10 mouse cellular contexts compared by ENCODE assay signal in the genomic region with DNA sequence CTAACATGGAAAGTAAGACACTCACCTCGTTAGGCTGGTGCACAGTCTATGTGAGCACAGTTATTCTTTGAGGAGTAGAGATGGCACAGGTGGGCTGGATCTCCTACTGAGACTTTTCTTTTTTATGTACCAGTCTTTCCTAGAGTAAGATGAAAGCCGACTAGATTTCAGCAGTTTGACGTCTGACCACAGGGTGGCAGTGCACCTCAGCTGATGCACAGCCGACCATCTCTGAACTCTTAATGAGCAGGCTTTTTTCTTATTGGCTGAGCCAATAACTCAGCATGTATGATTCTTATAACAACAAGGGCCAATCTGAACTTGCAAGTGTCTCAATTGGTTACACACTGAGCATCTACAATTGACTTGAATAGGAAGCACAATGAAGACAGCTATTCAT.
DNase-seq lines count a peak whose midpoint lies in the region; ATAC-seq and TF ChIP-seq lines count a peak whose summit lies in the region.
"Had no signal": no experiment of that assay in that cellular context is flagged by ENCODE, and none has a peak within 500 bp of the region (broad histone marks: within the 10 kb centered on the region; RNA-seq: fewer than 3 reads in every experiment).

No protein-coding gene starts in this region.

- 29% methylated on average over 4 of the region's 4 CpGs for WGBS in liver, adult 2 months
- WGBS in liver, embryonic 11.5 days, result 30% methylated on average over 4 of the region's 4 CpGs
- 11% methylated on average over 4 of the region's 4 CpGs for WGBS in thymus, adult 2 months

- no peaks in the 10 kb centered on the region for H3K4me1 ChIP-seq in liver, adult 2 months (ENCODE audit: control insufficient read depth, insufficient read depth, low read length)
- no peaks in the 10 kb centered on the region for H3K4me1 ChIP-seq in liver, embryonic 11.5 days (replicated peaks; ENCODE audit: control insufficient read depth, insufficient read depth, low read length)
- H3K4me1 ChIP-seq in thymus, adult 2 months (replicated peaks; ENCODE audit: control insufficient read depth, insufficient read depth, low read length), result no peaks in the 10 kb centered on the region
- H3K4me1 ChIP-seq: lung, embryonic 15.5 days; neural tube, embryonic 13.5 days had no signal

- no peaks in the 10 kb centered on the region for H3K9me3 ChIP-seq in liver, embryonic 11.5 days (ENCODE audit: control insufficient read depth, low read length)
- H3K9me3 ChIP-seq: lung, embryonic 15.5 days had no signal

- DNase-seq in cerebellum, postnatal 10 days, result peak; percentile 7 to 11
- DNase-seq in cerebellum, postnatal 36 days, result no peak
- DNase-seq in liver, adult 2 months (ENCODE audit: extremely low read depth, low read depth, low spot score), result no peak
- DNase-seq in liver, embryonic 11.5 days (ENCODE audit: low spot score), result no peak
- DNase-seq in WW6 (ENCODE audit: low read depth, low spot score), result peak; percentile 7
- DNase-seq in thymus, adult 2 months, result peak; percentile 64
- DNase-seq in gastrocnemius, adult 8-10 months (ENCODE audit: low spot score in 2 of 2), result no peak
- no peak for DNase-seq in spleen, postnatal 14 days (ENCODE audit: low spot score in 2 of 2)

- no peak overlapping the region for H3K9ac ChIP-seq in liver, adult 2 months (ENCODE audit: low read depth, low read length)
- no peak overlapping the region for H3K9ac ChIP-seq in liver, embryonic 11.5 days (ENCODE audit: low read depth, low read length)
- H3K9ac ChIP-seq: lung, embryonic 15.5 days; neural tube, embryonic 13.5 days had no signal

- no peaks in the 10 kb centered on the region for H3K36me3 ChIP-seq in liver, adult 2 months (ENCODE audit: control insufficient read depth, insufficient read depth, low read length)
- no peaks in the 10 kb centered on the region for H3K36me3 ChIP-seq in liver, embryonic 11.5 days (ENCODE audit: control insufficient read depth, insufficient read depth, low read length)
- H3K36me3 ChIP-seq in thymus, adult 2 months (ENCODE audit: control insufficient read depth, insufficient read depth, low read length), result no peaks in the 10 kb centered on the region
- H3K36me3 ChIP-seq: lung, embryonic 15.5 days; neural tube, embryonic 13.5 days had no signal

- no peak overlapping the region for H3K27ac ChIP-seq in liver, adult 2 months (replicated peaks; ENCODE audit: insufficient read depth, low read depth, low read length)
- H3K27ac ChIP-seq in liver, embryonic 11.5 days (ENCODE audit: low read depth, low read length), result no peak overlapping the region
- no peak overlapping the region for H3K27ac ChIP-seq in thymus, adult 2 months (ENCODE audit: control insufficient read depth, insufficient read depth, low read length)
- H3K27ac ChIP-seq: lung, embryonic 15.5 days; neural tube, embryonic 13.5 days had no signal

- ATAC-seq in liver, embryonic 11.5 days (replicated peaks; ENCODE audit: low FRiP score), result no peak

- no peak for TF ChIP-seq POLR2A in liver, adult 2 months (IDR thresholded peaks at IDR 0.05; ENCODE audit: extremely low read depth, insufficient read depth, low read length)
- TF ChIP-seq POLR2A in thymus, adult 2 months (IDR thresholded peaks at IDR 0.05; ENCODE audit: control insufficient read depth, extremely low read depth, insufficient read depth, low read length, poor library complexity), result no peak

- H3K79me2 ChIP-seq in liver, adult 2 months (ENCODE audit: control insufficient read depth, insufficient read depth, low read length), result no peaks in the 10 kb centered on the region

- no peak overlapping the region for H3K4me3 ChIP-seq in liver, adult 2 months (ENCODE audit: insufficient read depth, low read depth, low read length)
- no peak overlapping the region for H3K4me3 ChIP-seq in liver, embryonic 11.5 days (ENCODE audit: low read depth, low read length)
- H3K4me3 ChIP-seq in thymus, adult 2 months (ENCODE audit: control insufficient read depth, insufficient read depth, low read length), result no peak overlapping the region
- H3K4me3 ChIP-seq: lung, embryonic 15.5 days; neural tube, embryonic 13.5 days had no signal

- TF ChIP-seq CTCF in liver, adult 2 months (IDR thresholded peaks at IDR 0.05; ENCODE audit: low read depth, low read length), result peak; percentile 22; the same call in 1 of the 2 replicates
- TF ChIP-seq CTCF in thymus, adult 2 months (IDR thresholded peaks at IDR 0.05; ENCODE audit: borderline replicate concordance, control insufficient read depth, extremely low read depth, insufficient read depth, low read length, poor library complexity), result no peak

- no peaks in the 10 kb centered on the region for H3K27me3 ChIP-seq in liver, adult 2 months (ENCODE audit: control insufficient read depth, insufficient read depth, low read length)
- no peaks in the 10 kb centered on the region for H3K27me3 ChIP-seq in liver, embryonic 11.5 days (replicated peaks; ENCODE audit: control insufficient read depth, insufficient read depth, low read length)
- H3K27me3 ChIP-seq in thymus, adult 2 months (ENCODE audit: control insufficient read depth, insufficient read depth, low read length), result no peaks in the 10 kb centered on the region
- H3K27me3 ChIP-seq: lung, embryonic 15.5 days; neural tube, embryonic 13.5 days had no signal

- H3K4me2 ChIP-seq in liver, embryonic 11.5 days, result no peak overlapping the region
- H3K4me2 ChIP-seq: lung, embryonic 15.5 days; neural tube, embryonic 13.5 days had no signal

Comparison
In these comparisons a context has a peak if more than half of its experiments do, and no peak if none do; other contexts are left out.
1. DNase-seq: peak in cerebellum, postnatal 10 days (2 of 2), WW6 (single experiment) and thymus, adult 2 months (single experiment); none in cerebellum, postnatal 36 days (0 of 2), liver, adult 2 months (single experiment), liver, embryonic 11.5 days (single experiment), gastrocnemius, adult 8-10 months (0 of 2) and spleen, postnatal 14 days (0 of 2).